Mouse (Mus musculus) frontal cortex, postnatal 10 days (tissue): ENCODE data around the gene Zdhhc14.

Experiments
- DNase-seq, 2 experiments: peaks; one replicate each; pipeline ENCODE4 v3.0.0; 2022; ENCODE audit warnings: low spot score in 2 of 2, mixed read lengths in 1 of 2

Gene Zdhhc14

GRCm38 (mm10) chr17:5770265-5771249 is 278.2 kb downstream of the Zdhhc14 start:
- peak; percentile 44 to 60 for DNase-seq

GRCm38 (mm10) chr17:5780213-5780975 is 288.0 kb downstream of the Zdhhc14 start:
- DNase-seq = no peak

GRCm38 (mm10) chr17:5785238-5785637 is 292.9 kb downstream of the Zdhhc14 start:
- DNase-seq = no peak

GRCm38 (mm10) chr17:5792164-5792791 is 299.9 kb downstream of the Zdhhc14 start:
- no peak for DNase-seq

GRCm38 (mm10) chr17:5793593-5793992 is 301.2 kb downstream of the Zdhhc14 start:
- no peak for DNase-seq

- no peak for DNase-seq
Measured at GRCm38 (mm10) chr17:5794276-5794675, 301.9 kb downstream of the Zdhhc14 start.

GRCm38 (mm10) chr17:5795369-5795768 is 303.0 kb downstream of the Zdhhc14 start:
- DNase-seq = no peak

GRCm38 (mm10) chr17:5795878-5796277 is 303.5 kb downstream of the Zdhhc14 start:
- DNase-seq = peak in 1 of 2 experiments; percentile 72

GRCm38 (mm10) chr17:5797124-5797760 is 304.9 kb downstream of the Zdhhc14 start:
- DNase-seq = peak in 1 of 2 experiments; percentile 29

- no peak for DNase-seq
Measured at GRCm38 (mm10) chr17:5798221-5798801, 306.0 kb downstream of the Zdhhc14 start.

- no peak for DNase-seq
Measured at GRCm38 (mm10) chr17:5798900-5799299, 306.5 kb downstream of the Zdhhc14 start.

- no peak for DNase-seq
Measured at GRCm38 (mm10) chr17:5799396-5800021, 307.2 kb downstream of the Zdhhc14 start.

GRCm38 (mm10) chr17:5800254-5800653 is 307.9 kb downstream of the Zdhhc14 start:
- DNase-seq = no peak

GRCm38 (mm10) chr17:5800824-5801560 is 308.6 kb downstream of the Zdhhc14 start:
- DNase-seq = no peak

GRCm38 (mm10) chr17:5801761-5802655 is 309.7 kb downstream of the Zdhhc14 start:
- DNase-seq = no peak

GRCm38 (mm10) chr17:5802656-5802955 is 310.2 kb downstream of the Zdhhc14 start:
- DNase-seq = no peak
